Mouse (Mus musculus): ENCODE data around the gene Dcps.

Gene Dcps

DNA sequence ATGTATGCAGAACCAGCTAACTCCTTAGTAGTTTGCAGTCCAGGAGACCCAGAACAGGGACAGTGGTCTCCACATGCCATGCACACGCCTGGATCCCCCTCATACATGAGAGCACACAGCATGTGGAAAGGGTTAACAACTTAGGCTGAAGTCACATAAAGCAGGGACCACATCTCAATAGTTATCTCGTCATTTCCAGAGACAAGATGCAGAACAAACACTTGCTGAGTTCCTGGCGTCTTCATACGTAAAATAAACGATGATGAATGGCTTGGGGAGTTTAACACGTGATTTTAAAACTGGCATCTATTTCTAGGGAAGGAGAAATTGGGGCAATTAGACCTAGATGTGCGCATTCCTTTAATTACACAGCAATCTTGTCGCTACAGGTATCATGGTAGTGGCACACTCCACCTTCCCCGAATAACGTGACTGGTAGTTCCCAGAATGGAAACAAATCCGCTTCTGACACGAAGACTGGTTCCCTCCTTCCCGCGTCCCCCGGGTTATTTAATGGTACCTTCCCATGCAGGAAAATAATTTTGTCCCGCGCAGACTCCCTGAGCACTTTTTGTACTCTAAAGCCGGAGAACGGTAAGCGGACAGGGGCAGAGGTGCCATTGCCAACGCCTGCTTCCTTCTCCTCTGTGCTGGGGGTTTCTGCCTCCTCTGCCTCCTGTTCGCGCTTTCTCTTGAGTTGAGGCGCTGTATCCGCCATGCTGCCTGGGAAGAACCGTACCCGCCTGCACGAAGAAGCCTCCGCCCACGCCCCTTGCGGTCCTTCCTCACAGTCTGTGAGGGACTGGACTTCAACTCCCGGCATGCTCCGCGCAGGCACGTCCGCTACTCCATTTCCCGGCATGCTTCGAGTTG is at the start of gene Dcps:
Dcps (minus strand) TSS at position 811 of the 873 bp plus-strand sequence.
- DNase-seq (ENCODE audit: low read depth, low spot score), result peak; percentile 96

DNA sequence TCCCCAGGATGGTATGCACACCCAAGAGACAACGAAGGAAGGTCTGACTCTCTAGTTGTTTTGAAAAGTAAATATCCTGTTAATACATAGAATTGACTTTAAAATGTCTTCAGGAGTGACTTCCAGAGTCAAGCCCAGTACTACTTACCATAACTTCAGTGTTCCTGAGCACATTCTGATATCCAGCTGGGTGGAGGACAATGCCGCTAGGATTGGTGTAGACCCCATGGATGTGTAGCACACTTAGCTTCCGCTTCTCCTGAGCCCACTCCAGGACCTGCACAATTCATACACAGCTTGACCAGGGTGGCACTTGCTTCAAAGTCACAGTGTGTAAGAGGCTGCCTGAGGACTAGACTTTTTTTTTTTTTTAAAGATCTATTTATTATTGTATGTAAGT is 47.6 kb upstream of the Dcps start:
- no peak for DNase-seq (ENCODE audit: low read depth, low spot score)

DNA sequence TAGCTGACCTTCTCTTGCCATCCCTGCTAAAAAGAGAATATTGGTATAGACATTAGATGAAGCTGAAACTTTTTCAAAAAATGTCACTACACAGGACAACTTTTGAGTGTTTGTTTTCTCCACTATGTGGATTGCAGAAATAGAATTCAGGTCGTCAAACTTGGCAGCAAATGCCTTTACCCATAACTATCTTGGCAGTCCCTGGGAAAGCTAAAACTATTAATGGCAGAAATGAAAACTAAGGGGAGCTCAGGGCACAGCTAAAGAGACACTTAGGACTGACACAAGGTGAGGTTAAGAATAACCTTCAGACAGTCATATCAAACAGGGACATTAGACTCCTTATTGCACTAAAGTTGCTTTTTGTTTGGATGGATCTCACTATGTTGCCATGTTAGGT is 42.1 kb upstream of the Dcps start:
- DNase-seq (ENCODE audit: low read depth, low spot score), result no peak

DNA sequence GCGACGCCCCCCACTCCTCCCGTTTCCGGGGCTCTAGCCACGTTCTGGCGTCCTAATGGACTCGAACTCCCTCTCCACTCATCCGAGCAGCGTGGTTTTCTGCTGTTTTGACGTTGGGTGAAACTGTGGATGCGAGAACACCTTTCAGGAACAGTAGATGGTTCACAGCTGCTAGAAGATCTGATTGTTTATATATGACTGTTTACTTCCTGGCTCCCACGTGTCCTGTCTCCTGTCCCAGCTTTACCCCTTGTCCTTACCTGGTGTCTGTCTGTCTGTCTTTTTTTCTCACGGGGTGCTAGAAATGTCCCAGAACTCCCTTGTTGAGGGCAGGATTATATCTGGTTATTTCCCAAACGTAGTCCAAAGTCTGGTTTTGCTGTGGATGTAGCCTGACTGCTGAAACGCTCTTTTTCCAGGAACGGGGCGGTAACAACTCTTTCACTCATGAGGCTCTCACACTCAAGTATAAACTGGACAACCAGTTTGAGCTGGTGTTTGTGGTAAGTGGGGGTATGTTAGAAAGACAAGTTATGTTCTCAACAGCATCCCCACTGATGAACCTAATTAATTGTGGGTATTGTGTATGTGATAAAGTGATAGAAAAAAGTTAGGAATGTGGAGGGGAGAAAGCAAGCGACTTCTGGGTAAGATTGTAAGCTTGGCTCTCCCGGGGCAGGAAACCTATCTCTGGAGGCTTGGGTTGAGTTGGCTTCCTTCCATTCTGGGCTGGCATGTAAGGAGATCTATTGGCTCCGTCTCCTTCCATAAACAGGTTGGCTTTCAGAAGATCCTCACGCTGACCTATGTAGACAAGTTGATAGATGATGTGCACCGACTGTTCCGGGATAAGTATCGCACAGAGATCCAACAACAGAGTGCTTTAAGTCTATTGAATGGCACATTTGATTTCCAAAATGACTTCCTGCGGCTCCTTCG is 36.0 kb upstream of the Dcps start:
- no peak for DNase-seq (ENCODE audit: low read depth, low spot score)

DNA sequence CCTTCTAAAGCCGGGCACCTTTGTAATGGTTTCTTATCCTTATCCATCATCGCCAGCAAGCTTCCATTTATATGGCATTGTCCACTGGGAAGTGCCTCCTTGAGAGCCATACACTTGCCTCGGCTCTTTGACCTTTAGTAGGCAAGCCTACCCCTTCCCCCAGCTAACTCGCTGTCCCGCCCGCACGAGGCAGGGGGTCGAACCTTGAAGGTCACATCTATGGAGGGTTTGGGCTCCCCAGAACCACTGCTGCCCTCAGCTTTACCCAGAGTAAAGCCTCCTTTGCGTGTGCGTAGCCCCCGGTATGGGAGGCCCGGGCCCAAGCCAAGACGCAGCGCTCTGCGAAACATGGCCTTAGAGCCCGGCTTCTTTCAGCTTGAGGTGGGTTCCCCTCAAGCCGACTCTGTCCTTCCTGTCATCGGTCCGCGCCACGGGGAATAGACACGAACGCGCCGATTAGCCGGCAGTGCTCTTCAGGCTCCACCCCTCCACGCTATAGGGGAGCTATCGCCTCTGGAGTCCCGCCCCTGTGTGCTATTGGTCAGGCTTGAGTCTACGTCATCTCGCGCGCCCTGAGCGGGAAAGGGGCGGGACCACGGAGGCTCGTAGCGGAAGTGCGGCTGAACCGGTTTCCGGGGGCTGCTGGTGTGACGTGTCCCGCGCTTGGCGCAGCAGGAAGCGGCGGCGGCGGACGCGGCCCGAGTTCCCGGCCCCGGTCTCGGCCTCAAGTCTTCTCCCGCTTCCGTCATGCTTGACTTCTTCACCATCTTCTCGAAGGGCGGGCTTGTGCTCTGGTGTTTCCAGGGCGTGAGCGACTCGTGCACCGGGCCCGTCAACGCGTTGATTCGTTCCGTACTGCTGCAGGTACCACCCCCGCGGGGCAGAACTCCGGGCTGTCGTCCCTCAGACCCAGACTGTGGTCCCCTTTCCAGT is 34.9 kb upstream of the Dcps start, which contains the start of gene Foxred1:
Foxred1 (minus strand) TSS at position 514 of the 933 bp plus-strand sequence.
- peak; percentile 100 for DNase-seq (ENCODE audit: low read depth, low spot score)

DNA sequence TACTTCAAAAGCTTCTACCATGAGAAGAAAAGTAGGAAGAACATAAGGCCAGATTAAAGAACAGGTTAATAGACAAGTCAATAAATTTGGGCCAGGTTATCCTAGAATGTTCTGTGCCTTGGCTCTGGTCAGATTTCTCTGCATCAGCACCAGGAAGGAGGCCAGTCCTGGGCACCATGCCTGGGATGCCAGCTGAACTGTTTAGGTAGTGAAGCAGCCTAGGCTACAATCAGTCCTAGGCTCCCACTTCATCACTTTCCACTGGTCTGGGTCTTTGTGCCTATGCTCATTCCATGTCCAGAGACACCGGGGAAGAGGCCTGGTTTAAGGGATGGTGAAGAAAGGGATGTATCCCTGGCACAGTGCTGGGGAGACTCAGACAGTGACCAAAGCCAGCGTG is 28.6 kb upstream of the Dcps start:
- DNase-seq (ENCODE audit: low read depth, low spot score), result no peak

DNA sequence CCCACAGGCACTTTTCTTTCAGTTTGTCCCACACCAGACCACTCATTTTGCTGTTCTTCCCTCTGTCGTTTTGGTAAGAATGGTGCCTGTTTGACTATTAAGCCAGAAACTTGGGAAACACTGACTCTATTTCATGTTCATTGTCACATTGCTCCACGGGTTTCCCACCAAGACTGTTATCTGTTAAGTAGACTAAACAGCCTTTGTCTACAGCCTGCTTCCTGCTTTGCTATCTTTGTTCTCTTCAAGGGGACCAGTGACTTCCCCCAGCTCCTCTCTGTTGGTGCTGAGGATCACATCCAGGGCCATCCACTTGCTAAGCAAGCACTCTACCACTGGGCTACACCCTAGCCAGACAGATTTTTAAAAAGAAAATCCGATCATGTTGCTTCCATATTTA is 27.7 kb upstream of the Dcps start:
- no peak for DNase-seq (ENCODE audit: low read depth, low spot score)

DNA sequence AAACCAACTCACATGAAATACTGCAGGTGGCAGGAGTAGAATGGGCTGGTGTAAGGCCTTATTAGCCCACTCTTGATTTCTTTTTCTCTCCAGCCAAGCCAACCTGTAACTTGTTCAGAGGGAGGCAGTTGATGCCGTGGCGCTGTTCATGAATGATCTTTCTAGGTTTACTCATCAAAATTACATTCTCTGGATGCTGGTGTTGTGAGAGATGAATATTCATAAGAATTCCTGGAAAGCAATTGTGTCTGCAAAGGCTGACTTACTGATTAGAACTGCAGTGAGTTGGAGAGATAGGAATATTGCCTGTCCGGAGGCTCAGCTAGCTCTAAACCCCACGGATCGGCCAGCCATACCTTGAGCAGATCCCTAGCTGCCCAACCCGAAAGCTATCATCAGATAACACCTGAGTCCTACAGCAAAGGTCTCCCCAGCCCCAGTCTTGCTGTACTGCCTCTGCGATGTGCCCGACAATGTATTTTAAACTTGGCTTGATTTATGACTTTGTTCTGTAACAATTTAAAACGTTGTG is 24.7 kb upstream of the Dcps start:
- no peak for DNase-seq (ENCODE audit: low read depth, low spot score)

DNA sequence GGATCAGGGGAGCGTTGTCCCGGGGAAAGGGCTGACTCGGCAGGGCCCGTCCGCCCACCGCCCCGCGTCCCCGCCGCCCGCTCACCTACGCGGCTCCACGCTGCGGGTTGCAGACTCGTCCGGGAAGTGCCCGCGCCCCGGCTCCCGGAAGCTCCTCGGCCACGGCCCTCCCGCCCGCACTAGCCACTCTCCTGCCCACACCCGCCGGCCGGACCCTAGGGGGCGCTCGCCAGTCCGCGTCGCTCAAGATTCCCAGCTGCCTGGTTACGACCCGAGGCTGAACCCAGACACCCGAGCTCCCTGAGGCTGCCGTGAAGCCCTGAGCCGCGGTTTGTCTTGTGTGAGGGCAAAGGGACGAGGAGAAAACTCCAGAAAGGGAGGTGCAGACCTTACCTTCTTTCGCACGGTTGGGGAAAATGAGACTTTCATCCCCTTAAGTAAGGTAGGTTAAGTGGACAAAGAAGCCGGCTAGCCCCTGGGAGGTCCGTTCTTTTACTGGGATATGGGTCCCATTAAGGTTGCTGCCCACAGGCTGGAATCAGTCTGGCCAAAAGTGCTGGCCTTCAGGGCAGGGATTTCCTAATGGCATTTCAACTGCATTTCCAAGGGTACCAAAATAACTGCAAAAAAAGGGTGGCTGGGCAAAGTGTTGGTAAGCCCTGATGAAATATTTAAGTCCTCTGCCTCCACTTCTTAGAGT is 24.1 kb upstream of the Dcps start, which contains the start of the genes Srpr and Tirap:
Srpr (plus strand) TSS at position 404 of the 700 bp plus-strand sequence.
Tirap (minus strand) TSS at position 520 of the 700 bp plus-strand sequence.
- DNase-seq (ENCODE audit: low read depth, low spot score), result peak; percentile 79

DNA sequence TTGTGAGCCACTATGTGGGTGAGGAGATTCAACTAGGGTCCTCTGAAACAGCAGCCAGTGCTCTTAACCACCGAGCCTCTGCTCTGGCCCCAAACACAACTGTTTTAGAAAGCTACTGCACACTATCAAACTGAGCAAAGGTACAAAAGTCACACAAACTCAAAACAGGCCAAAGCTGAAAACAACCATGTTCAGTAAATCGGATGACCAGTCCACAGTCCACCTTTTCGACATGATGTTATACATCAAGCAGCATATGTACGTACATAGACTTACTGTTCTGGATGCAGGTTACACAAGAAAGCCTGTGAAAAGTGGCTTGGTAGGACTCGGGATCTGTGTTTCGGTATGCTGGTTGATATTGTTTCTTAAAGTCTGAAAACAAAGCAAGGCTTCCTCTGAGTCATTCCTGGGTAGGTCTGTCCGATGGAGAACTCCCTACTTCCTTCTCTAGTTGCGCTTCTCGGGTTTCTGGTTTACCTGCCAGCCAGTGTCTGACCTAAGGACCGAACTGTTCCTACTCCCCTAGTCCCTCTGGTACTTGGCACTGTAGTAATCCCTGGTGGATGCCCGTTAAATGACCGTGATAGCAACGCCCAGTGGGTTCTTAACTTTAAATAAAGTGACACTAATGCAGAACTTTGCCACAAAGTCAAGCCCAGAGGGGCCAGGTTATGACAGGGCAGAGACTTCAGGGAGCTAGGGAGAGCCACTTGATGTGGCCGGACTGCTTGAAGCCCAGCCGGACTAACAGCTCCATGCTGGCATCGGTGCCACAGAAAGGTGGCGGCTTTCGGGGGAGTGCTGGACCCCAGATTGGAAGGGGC is 23.3 kb upstream of the Dcps start:
- DNase-seq (ENCODE audit: low read depth, low spot score), result no peak

DNA sequence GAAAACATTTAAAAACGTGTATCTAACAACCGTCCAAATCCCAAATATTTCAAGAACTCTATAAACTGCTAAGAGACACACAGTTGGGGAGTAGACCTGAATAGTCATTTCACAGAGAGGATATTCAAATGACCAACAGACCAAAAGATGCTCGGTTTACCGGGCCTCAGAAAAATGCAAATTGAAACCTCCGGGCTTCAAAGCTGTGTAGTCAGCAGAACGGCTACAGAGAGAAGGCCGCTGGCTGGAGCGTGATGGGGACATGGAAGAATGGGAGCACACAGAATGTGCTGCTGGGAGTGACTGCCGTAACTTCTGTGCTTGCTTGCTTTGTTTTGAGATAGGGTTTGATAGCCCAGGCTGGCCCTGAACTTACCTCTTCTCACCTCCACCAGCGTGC is 22.5 kb upstream of the Dcps start:
- no peak for DNase-seq (ENCODE audit: low read depth, low spot score)

DNA sequence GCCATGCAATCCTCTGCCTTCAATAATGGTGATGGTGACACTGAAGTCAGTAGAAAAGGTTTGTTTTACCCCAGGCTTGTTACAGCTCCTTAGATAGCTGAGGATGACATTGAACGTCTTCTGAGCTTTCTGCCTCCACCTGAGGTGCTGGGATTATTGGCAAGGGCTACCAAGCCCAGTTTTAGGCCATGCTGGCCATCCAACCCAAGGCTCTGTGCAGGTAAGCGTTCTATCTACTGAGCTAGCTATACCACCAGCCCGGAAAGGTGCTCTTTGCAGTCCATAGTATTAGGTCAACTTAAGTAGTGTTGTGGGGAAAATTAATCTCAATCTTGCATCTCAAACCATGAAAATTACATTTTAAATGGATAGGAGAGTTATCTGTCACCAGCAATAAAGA is 21.8 kb upstream of the Dcps start:
- no peak for DNase-seq (ENCODE audit: low read depth, low spot score)

DNA sequence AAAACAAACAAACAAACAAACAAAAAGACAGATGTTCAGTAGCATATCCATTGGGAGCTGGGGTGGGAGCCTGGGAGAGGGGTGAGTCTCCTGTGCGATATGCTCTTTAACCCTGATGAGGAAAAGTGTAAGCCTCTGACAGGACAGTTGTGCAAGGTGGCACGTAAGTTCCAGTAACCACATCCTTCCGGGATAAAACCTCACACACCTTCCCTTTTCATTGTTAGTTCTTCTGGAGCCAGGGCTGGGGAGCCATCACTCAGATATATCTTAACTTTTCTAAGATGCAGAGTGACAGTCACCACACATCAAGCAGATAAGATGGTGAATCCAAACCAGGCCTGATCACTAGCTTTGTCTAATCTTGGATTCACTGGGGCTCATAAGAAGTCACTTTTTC is 18.2 kb upstream of the Dcps start:
- peak; percentile 24 for DNase-seq (ENCODE audit: low read depth, low spot score)

DNA sequence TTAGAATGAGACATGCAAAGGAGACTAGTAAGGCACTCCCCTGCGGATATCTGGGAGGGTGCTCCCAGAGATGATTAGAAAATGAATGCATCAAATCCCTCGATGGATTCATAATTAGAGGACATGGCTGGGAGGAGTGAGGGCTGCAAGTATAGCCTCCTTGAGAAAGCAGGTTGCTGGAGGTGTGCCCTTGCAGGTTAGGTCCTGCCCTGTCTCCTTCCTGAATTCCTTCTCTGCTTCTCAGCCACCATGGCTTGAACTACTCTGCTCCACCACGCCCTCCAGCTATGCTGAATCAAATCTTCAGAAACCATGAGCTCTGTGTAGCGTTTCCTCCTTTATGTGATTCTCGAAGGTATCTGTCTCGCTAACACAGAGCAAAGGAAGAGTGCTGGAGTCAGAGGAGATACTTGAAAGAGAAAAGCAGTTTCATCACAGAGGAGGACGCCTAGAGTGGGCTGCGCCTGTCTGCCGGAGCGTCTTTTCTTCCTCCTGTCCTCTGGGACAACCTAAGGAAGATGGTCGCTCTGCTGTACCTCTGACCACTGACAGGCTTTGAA is 17.2 kb upstream of the Dcps start:
- no peak for DNase-seq (ENCODE audit: low read depth, low spot score)

DNA sequence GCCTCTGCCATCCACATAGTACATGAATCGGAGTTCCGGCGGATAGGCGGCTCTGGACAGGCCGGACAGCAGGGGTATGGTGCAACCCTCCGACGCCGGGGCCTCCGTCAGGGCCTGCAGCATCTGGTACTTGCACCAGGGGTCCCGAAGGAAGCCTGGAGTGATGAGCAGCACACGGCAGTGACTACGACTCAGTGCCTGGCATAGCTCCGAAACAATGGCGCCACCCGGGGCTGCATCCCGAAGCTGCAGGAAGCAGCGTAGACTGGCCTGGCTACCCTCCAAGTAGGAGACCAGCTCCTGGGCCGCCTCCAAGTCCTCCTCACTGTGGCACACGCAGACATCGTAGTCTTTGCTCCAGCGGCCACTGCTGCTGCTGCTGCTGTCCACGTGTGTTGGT is 12.8 kb upstream of the Dcps start:
- no peak for DNase-seq (ENCODE audit: low read depth, low spot score)

DNA sequence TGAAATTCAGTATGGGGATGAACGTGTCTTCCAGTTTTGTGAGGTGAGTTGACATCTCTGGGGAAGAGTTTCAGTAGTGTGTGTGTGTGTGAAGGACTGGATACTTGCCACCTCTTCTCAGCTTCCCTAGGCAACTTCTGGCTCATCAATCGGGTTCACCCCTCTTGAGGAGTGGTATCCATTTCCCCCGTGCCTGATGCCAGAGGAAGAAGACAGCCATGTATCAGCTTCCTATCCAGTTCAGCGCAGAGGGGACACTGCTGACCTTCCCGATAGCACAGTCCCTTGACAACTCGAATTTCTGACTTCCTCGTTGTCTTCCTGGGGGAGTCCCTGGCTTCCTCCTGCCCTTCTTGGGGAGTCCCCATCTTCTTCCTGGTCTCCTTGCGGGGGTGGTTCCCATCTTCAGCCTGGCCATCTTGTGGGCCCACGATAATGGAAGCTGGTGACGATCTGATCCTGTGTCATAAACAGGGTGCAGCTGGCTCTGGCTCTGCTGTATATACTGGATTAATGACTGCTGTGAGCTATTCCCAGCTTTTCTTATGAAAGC is 11.6 kb upstream of the Dcps start:
- no peak for DNase-seq (ENCODE audit: low read depth, low spot score)

DNA sequence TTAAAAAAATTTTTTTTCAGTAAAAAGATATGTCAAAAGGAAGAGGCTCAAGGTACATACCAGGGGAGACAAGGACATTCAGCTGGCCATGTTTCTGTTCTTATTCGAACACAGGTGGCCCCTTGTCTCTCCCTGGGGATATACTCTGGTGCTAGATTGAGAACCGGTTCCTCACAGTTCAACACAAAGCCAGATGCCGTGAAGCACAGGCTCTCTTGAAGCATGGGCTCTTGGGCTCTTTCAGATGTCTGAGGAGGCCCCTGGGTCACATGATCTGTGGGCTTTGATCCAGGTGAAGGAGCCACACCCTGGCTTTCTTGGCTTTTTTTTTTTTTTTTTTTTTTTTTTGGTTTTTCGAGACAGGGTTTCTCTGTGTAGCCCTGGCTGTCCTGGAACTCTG is 10.6 kb upstream of the Dcps start:
- no peak for DNase-seq (ENCODE audit: low read depth, low spot score)

DNA sequence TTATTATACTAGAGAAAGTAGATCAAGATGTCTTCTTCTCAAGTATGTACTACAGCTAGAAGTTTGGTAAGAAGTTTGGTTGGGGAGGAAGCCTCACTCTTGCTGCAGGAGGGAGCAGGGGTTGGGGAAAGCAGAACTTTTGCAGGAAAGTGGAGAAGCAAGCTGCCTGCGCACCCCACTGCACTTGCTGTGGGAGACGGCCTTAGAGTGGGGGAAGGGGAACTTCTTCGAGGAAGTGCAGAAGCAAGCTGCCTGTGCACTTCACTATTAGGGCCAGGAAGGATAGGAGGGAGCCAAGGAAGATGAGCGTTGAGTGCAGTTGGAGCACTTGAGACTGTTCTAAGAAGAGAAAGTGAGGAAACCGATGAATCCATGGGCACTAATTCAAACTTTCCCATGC is 7.5 kb upstream of the Dcps start:
- no peak for DNase-seq (ENCODE audit: low read depth, low spot score)

DNA sequence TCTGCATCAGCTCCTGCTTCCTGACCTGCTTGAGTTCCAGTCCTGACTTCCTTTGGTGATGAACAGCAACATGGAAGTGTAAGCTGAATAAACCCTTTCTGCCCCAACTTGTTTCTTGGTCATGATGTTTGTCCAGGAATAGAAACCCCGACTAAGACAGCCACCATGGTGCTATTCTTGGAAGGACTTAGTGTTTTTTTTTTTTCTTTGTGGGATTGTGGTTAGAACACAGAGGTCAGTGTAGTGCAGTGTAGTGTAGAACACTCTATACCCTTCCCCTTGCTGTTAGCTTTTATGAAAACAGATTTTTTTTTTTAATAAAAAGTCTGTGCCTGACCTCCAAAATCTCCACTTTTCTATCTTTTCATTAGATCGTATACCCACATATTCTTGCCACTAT is 7.0 kb upstream of the Dcps start:
- DNase-seq (ENCODE audit: low read depth, low spot score), result no peak

Data from CD4-positive helper T cell, adult 2 months (primary cell).